Mouse (Mus musculus): ENCODE measurements around the gene Arhgap23. TPM values are rescaled to one million over a fixed set of nuclear protein-coding genes. Genes with fewer than 3 reads are reported as not detected.

The Arhgap23 gene
- polyA plus RNA-seq, 1 experiment from 2014 or later = 2.8 TPM

GRCm38 (mm10) chr11:97547957-97548706 lies 132.8 kb downstream of the Arhgap23 start:
- DNase-seq (ENCODE audit: low spot score, missing footprints) = peak; percentile 83
- Histone ChIP-seq H3K27ac (ENCODE audit: low read depth, low read length) (no peak overlapping the region), H3K4me3 (ENCODE audit: low read depth, low read length) (no peak overlapping the region), H3K9me3 (ENCODE audit: control insufficient read depth, low read length) (no peaks in the 10 kb centered on the region), H3K4me1 (ENCODE audit: control insufficient read depth, insufficient read depth, low read length) (peaks cover 33% of the 10 kb centered on the region), H3K4me2 (no peak overlapping the region), H3K9ac (ENCODE audit: low read length) (no peak overlapping the region), H3K36me3 (ENCODE audit: control insufficient read depth, insufficient read depth, low read length) (no peaks in the 10 kb centered on the region), H3K27me3 (ENCODE audit: control insufficient read depth, insufficient read depth, low read length) (peaks cover 51% of the 10 kb centered on the region)
- ATAC-seq (ENCODE audit: low FRiP score) = no peak
- 63% methylated on average over 12 of the region's 12 CpGs for WGBS

GRCm38 (mm10) chr11:97548757-97549156 lies 133.4 kb downstream of the Arhgap23 start:
- no peak overlapping the region for H3K4me3 ChIP-seq (ENCODE audit: low read depth, low read length)
- WGBS = 42% methylated on average over 8 of the region's 8 CpGs
- H3K4me1 ChIP-seq (ENCODE audit: control insufficient read depth, insufficient read depth, low read length) = peaks cover 34% of the 10 kb centered on the region
- no peak overlapping the region for H3K4me2 ChIP-seq
- no peaks in the 10 kb centered on the region for H3K9me3 ChIP-seq (ENCODE audit: control insufficient read depth, low read length)
- no peak for DNase-seq (ENCODE audit: low spot score, missing footprints)
- no peaks in the 10 kb centered on the region for H3K36me3 ChIP-seq (ENCODE audit: control insufficient read depth, insufficient read depth, low read length)
- H3K27me3 ChIP-seq (ENCODE audit: control insufficient read depth, insufficient read depth, low read length) = peaks cover 51% of the 10 kb centered on the region
- no peak overlapping the region for H3K9ac ChIP-seq (ENCODE audit: low read length)
- no peak for ATAC-seq (ENCODE audit: low FRiP score)
- H3K27ac ChIP-seq (ENCODE audit: low read depth, low read length) = no peak overlapping the region

Other genes with a start within 250 kb of the Arhgap23 start
- 111 and 116 TPM in 2 replicates for gene Kpnb1, start 227.7 kb upstream of the Arhgap23 start, polyA plus RNA-seq (2014; fragmentation: Nextera tagmentation; extraction: Ambion mirVana)
- 92.6 and 101 TPM in 2 replicates for gene Npepps, start 134.9 kb upstream of the Arhgap23 start, polyA plus RNA-seq (2014; fragmentation: Nextera tagmentation; extraction: Ambion mirVana)
- 56.6 and 58.9 TPM in 2 replicates for gene Mrpl45, start 99.8 kb upstream of the Arhgap23 start, polyA plus RNA-seq (2014; fragmentation: Nextera tagmentation; extraction: Ambion mirVana)
- 0.03 TPM in 1 of 2 replicates, not detected in the other for gene Gpr179, start 63.5 kb upstream of the Arhgap23 start, polyA plus RNA-seq (2014; fragmentation: Nextera tagmentation; extraction: Ambion mirVana)
- 3.4 and 3.7 TPM in 2 replicates for gene Socs7, start 53.0 kb upstream of the Arhgap23 start, polyA plus RNA-seq (2014; fragmentation: Nextera tagmentation; extraction: Ambion mirVana)
- gene 4933428G20Rik, start 84.8 kb downstream of the Arhgap23 start, polyA plus RNA-seq (2014; fragmentation: Nextera tagmentation; extraction: Ambion mirVana) = 0.11 TPM in 1 of 2 replicates, not detected in the other
- 1.7 and 2.2 TPM in 2 replicates for gene Srcin1, start 160.7 kb downstream of the Arhgap23 start, polyA plus RNA-seq (2014; fragmentation: Nextera tagmentation; extraction: Ambion mirVana)
- gene Epop, start 214.2 kb downstream of the Arhgap23 start, polyA plus RNA-seq (2014; fragmentation: Nextera tagmentation; extraction: Ambion mirVana) = 7.0 and 12.0 TPM in 2 replicates
- gene Mllt6, start 247.9 kb downstream of the Arhgap23 start, polyA plus RNA-seq (2014; fragmentation: Nextera tagmentation; extraction: Ambion mirVana) = 3.5 and 4.3 TPM in 2 replicates

Data from midbrain, embryonic 11.5 days (tissue).